Mouse (Mus musculus): ENCODE measurements around the gene Ube2q2.
A peak's percentile ranks its signal among the peaks of the same experiment; 100 is the strongest.
"Not testable (repeated sequence)": the region's sequence is repeated elsewhere in the genome, so short reads cannot be mapped to it uniquely, and the experiment has no call there.

The Ube2q2 gene

DNA sequence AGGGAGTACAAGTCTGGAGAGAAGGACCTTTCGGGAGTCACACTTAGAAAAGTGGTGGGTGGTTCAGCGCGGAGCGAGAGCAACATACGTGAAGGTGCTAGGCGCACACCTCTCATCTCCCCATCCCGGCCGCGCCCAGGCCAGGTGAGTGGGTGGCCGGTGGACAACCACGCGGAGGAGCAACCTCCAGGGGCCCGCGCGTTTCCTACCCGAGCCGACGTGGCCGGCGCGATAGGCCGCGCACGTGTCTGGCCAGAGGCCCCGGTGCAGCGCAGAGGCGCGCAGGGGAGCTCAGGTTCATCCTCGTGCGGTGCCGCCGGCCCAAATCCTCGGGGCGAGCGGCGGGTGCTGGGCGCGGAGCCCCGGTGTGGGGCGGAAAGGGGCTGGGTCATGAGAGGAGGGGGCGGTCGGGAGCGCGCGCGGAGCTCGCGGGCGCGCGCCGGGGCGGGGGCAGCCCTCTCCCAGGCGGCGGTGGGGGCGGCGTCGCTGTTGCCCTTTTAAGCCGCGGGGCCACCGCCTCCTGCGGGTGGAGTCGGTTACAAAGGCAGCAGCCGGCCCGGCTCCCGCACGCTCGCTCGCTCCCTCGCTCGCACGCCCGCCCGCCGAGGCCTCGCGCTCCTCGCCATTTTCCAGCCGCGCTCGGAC is at the start of gene Ube2q2:
Ube2q2 (plus strand) TSS at position 1 of the 645 bp plus-strand sequence.
- peak; percentile 69 for DNase-seq (ENCODE audit: low read depth)

DNA sequence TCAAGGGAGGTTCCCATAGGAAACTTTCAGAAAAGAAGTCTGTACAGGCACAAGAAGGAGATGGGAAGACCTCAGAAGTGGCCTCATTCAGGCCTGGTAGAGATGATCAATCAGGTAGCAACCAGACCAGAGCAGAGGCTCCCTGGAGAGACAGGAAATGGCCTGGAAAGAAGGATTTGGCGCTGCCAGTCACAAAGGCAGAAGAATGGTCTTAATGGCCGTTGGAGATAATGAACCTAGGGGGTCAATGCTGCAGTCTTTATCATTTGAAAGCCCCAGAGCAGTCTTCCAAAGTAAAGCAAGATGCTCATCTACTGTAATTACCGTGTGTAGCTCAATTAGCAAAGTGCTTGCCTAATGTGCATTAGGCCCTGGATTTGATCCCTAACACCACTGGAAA is 47.5 kb upstream of the Ube2q2 start:
- no peak for DNase-seq (ENCODE audit: low read depth)

DNA sequence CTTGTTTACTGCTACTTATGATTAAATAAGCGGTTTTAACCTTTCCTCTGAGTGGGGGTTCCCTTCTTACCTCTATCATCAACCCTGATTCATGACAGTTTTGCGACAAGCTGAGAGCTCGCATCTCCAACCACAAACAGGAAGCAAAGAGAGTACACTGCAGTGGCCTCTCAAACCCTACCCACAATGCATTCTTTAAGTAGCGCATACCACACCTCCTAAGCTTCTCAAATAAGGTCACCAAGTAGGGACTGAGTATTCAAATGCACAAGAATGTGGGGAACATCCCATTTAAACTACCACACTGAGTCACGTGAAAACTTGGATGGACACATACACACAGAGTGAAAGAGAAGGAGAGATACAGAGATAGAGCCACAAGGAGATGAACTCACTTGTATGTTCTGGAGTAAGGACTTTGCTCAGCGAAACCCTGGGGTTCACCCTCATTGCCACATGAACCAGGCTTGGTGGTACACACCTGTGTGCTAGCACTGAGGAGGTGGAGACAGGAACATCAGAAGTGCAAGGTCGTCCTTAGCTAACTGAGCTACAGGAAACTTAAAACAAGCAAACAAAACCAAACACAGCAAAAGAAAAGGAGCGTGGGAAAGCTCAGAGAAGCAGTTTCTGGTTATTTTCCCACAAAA is 46.3 kb upstream of the Ube2q2 start:
- no peak for DNase-seq (ENCODE audit: low read depth)

DNA sequence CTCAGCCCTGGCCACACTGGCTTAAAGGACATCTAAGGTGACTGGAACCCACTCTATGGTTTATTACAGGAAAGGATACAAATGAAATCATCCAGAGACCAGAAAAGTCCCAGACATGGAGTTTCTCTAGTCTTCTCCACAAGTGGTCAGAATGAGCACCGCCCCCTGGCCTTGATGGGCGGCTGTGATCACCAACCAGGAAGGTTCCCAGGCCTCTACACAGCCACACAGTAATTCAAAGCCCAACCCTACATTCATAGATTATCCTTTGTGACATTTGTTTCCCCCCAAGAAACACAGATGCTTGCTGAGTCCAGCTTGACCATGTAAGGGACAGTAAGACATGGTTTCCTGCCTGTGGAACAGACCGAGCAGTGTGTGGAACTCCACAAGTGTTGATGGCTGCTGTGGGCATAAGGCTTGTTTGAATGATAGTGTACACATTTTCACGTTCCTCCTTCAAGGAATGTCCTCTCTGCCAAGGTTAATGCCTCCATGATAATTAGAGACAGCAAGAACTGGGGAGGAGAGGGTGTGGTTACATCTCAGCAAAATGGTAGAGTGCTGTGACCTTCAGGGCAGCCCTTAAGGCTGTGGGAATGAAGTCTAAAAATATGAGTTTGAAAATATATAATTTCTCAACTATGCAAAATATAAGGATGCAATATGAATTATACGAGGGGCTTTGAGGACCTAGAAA is 45.6 kb upstream of the Ube2q2 start:
- DNase-seq (ENCODE audit: low read depth), result no peak

GRCm38 (mm10) chr9:55110059-55110834 is 38.4 kb upstream of the Ube2q2 start:
- DNase-seq (ENCODE audit: low read depth), result peak; percentile 91

DNA sequence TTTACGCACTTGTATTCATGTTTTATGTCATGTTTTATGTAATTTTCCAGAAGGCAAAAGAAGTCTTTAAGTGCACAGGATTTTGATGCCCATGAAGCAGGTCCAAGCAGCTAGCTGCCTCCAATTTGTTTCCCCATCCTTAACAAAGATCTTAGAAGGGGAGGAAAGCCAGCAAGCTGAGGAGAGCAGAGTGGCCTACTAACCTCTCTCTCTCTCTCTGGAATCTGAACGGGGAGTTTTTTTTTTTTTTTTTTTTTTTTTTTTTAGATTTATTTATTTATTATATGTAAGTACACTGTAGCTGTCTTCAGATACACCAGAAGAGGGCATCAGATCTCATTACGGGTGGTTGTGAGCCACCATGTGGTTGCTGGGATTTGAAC is 37.8 kb upstream of the Ube2q2 start:
- not testable (repeated sequence) for DNase-seq (ENCODE audit: low read depth)

DNA sequence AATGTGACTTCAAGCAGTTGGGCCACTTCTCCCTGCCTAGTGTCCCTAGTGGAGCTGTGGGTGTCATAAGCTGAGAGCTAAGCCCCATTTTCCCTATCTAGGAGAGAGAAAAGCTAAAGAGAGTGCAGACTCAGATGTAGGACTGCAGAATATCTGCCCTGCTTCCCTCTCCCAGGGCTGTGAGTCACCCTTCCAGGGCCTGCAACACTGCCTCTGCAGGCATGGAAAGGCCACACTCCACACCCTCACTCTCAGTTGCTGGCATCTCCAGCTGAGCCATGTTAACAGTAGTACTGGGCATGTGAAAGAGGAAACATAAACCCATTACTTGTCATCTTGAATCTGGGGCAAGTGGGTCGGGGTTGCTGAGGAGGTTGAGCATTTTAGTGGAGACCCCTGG is 33.9 kb upstream of the Ube2q2 start:
- peak; percentile 67 for DNase-seq (ENCODE audit: low read depth)

DNA sequence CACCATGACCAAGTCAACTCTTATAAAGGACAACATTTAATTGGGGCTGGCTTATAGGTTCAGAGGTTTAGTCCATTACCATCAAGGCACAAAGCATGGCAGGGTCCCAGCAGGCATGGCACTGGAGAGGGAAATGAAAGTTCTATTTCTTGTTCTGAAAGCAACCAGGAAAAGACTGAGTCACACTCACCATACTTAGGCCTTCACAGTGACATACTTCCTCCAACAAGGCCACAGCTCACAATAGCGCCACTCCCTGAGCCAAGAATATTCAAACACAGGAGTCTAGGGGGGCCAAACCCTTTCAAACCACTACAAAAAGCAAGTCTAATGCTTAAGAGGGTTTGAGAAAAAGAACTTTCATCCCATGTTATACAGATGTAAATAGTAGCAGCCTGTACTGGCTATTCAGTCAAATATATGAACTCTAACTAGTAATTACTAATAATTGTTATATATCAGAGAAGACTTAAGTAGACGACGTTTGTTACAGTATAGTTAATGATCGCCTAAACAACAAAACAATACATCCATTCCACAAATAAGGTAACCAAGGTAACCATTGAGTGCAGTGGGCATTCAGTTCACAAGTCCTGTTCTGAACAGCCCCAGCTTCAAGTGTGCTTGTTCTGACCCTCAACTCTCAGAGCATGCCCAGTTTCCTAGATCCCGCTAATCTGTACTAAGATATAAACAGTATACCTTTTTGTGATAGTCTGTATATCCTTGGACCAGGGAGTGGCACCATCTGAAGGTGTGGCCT is 31.2 kb upstream of the Ube2q2 start:
- DNase-seq (ENCODE audit: low read depth), result no peak

GRCm38 (mm10) chr9:55122586-55122985 is 26.1 kb upstream of the Ube2q2 start:
- no peak for DNase-seq (ENCODE audit: low read depth)

GRCm38 (mm10) chr9:55125735-55126134 is 22.9 kb upstream of the Ube2q2 start:
- DNase-seq (ENCODE audit: low read depth), result no peak

DNA sequence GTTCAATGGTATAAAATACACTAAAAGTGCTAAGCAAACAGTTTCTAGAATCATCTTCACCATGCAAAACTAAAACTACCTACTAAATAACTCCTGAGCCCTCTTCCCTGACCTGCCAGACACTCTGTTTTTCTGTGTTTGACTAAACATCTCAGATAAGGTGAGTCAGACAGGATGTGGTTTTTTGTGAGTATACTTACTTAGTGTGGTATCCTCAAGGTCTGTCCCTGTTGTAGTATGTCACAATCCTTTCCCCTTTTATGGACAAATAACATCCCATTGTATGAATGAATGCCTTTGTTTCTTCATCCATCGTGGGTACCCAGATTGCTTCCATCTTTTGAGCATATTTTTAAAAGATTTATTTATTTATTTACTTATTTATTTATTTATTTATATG is 22.4 kb upstream of the Ube2q2 start:
- DNase-seq (ENCODE audit: low read depth), result peak; percentile 15

DNA sequence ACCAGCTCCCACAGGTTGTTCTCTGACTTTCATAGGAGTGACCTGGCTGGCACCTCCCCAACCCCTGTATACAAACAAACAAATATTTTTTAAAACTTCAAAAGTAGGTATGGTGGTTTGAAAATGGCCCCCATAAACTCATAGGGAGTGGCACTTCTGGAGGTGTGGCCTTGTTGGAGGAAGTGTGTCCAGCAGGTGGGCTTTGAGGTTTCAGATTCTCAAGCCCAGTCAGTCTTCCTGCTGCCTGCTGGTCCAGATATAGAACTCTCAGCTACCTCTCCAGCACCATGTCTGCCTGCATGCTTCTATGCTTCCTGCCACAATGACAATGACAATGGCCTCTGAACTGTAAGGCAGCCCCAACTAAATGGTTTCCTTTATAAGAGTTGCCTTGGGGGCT is 16.8 kb upstream of the Ube2q2 start:
- no peak for DNase-seq (ENCODE audit: low read depth)

GRCm38 (mm10) chr9:55136576-55136975 is 12.1 kb upstream of the Ube2q2 start:
- DNase-seq (ENCODE audit: low read depth), result peak; percentile 52

DNA sequence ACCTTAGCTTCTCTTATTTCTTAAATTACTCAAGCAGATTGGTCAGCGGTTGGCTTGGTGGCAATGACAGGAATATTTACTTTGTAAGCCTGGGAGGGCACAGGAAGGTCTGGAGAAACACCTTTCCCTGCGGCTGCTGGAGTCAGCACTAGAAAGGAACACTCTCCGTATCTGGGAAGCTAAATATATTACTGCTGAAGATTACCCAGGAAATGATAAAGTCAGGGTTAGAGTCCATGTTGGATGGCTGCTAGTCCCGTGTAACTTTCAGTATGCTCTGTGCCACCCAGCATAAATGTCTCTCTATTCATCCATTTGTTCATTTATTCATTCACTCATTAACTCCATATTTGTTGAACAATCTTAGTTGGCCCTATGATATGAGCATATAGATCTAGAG is 11.5 kb upstream of the Ube2q2 start:
- DNase-seq (ENCODE audit: low read depth), result no peak

DNA sequence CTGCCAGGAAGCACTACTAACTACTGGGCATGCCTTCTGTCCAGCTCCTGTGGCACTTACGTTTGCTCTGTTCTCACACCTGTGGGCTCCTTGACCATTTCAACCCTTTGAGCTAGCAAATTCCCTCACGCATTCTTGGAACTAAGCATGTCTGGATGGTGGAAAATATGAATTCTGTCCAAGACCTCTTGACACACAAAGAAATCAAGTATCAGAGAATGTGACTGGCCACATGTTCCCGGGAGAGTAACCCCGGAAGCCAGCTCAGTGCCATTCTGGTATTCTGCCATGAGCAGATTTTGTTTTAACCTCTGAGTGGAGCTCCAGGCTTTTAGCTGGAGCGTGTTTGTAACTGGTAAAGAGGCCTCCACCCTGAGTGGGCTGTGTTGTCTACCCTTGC is 8.7 kb upstream of the Ube2q2 start:
- peak; percentile 43 for DNase-seq (ENCODE audit: low read depth)

DNA sequence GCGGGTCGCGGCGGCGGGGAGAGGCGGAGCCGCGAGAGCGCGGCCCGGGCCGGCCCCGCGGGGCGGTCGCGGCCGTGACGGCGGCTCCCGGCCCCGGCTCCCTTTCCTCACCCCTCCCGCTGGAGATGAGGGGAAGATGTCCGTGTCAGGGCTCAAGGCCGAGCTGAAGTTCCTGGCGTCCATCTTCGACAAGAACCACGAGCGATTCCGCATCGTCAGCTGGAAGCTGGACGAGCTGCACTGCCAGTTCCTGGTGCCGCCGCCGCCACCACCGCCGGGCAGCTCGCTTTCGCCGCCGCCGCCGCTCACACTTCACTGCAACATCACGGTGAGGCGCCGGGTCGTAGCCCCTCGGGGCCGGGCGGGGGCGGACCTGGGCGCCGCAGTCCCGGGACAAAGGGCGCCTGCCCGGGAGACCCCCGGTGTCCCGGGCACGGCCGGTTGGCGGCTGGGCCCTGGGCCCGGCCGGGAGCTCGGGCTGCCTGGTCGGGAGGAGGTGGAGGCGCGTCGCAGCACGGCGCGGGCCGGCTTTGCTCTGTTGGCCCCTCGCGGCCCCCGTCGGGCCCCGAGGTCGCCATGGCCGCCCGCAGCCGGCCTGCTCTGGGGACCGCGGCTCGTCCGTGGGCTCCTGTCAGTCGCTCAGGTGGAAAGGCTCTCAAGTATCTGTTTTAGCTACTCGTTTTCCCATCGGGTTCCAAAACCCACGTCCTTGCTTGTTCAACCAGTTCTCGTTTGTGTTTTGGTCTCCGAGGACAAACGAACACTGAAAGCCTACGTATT is 1.0 kb downstream of the Ube2q2 start:
- DNase-seq (ENCODE audit: low read depth), result peak; percentile 59

- no peak for DNase-seq (ENCODE audit: low read depth)
These were observed 1.6 kb downstream of the Ube2q2 start for GRCm38 (mm10) chr9:55150279-55150726.

DNA sequence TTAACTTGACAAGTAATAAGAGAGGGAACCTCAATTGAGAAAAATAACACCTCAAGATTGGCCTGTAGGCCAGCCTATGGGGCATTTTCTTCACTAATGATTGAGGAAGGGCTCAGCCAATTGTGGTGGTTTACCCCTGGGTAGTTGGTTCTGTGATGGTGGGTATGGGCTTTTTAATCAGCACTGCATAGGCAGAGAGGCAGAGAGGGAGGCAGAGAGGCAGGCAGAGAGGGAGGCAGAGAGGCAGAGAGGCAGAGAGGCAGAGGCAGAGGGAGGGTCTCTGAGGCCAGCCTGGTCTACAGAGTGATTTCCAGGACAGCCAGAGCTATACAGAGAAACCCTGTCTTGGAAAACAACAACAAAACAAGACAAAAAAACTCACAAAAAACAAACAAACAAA is 2.4 kb downstream of the Ube2q2 start:
- DNase-seq (ENCODE audit: low read depth), result no peak

DNA sequence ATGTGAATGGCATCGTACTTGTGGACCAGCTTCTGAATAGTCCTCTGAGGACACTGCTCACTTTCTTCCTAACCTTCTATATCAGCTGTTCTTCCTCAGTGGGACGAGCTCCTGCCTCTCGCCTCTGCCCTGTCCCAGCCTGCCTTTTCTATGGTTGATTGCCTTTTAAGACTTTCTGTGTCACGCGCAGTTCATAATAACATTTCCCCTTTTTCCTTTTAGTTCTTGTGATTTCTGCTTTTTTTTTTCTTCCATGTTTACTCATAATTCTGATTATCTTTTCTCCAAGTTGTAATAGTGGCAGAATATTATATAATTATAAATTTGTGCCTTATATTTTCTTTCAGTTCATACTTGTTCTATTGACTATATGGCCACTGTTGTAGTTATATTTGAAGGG is 4.3 kb downstream of the Ube2q2 start:
- no peak for DNase-seq (ENCODE audit: low read depth)

- peak; percentile 68 for DNase-seq (ENCODE audit: low read depth)
These were observed 22.2 kb downstream of the Ube2q2 start for GRCm38 (mm10) chr9:55170655-55171412.

Data from NIH3T3 (cell line).